Mouse (Mus musculus) T-cell, adult 2 months (primary cell): ENCODE data around the gene Eps8.

Experiments used
- DNase-seq: peaks from one replicate; pipeline ENCODE4 v3.0.0; 2022; ENCODE audit warnings: low spot score

The Eps8 gene

DNA sequence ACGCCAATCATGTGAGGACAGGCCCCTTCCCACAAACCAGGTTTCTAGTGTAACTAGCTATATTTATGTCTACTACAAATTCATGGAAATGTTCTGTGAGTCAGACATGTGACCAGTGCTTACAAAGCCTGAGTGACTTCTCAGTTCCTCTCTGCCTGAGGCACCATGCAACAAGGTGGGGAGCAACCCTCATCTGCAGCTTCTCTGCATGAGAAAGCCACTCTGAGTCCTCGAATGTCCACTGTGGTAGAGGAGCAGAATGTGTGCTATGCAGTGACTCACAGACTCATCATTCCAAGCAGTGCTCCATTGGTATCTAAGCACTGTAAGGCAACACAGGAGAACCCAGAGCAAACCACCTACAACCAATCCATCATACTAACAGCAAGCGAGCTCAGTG lies 88.8 kb downstream of the Eps8 start:
- no peak for DNase-seq

DNA sequence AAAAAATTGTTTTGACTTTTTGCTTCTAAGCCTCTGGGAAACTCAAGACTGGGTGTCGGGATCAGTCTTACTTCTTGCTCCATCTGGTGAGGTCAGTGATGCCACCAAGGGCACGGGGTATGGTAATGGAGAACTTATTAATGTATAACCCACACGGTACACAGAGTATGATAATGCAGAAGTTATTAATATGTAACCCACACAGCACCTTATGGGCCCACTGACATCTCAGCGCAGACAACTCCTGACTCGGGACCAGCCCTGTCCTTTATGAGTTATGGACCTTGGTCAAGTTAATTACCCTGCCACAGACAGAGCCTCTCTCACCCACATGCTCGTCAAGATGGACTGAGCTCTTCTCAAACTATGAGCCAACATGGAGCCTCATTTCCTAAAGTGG lies 89.2 kb downstream of the Eps8 start:
- no peak for DNase-seq

DNA sequence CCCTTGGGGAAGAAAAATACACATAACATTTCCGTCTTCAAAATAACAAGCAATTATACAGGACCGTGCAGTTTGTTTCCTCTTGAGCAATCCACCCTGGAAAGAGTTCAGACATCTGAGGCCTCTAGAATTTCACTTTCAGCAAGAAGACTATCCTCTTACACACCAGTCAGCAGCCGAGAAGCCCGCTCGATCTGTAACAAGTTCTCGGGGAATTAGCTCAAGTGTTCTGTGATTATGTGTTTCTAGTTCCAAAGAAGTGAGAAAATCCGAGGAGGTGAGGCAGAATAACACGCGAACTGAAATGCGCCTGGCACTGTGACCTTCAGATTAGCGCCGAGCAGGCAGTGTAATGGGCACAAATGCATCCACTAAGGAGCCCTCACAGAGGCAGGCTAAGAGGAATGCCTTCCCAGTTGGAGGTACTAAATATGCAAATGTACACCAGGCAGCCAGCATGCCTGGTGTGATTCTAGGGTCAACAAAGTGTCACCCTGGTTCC lies 94.3 kb downstream of the Eps8 start:
- no peak for DNase-seq

- no peak for DNase-seq
Measured at GRCm38 (mm10) chr6:137558840-137559239, 95.8 kb downstream of the Eps8 start.

- DNase-seq, result no peak
Measured at GRCm38 (mm10) chr6:137557671-137558070, 97.0 kb downstream of the Eps8 start.

DNA sequence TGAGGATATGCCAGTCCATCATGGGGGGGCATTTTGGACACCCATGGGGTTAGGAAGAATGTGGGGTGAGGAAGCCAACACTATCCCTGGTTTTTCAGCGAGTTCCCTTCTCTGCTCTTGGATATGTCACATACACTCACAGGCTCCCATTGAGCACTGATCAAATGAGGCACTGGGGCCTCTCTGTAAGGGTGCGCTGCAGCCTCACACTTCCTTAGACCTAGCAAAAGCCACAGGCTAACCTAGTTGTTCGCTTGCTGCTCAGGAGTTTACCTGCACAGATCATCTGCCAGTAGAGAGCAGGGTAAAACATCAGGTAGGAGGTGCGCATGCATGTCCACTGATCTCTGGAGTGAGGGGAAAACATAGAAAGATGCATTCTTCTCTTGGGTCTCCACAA lies 97.5 kb downstream of the Eps8 start:
- no peak for DNase-seq

DNA sequence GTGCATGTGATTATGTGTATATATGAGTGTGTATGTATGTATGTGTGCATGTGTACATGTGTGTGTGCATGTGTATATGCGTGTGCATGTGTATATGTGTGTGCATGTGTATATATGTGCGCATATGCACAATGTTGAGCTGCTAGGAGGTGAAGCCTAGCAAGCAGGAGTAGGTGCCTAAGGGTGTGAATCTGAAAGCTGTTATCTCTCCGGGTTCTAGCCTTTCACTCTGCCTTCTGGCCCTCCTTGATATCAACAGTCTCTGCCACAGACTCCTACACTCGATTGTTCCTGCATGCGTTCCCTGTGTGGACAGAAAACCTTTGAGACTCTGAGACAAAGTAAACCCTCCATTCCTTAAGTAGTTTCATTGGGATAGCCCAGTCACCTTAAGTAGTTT lies 98.0 kb downstream of the Eps8 start:
- DNase-seq, result no peak

DNA sequence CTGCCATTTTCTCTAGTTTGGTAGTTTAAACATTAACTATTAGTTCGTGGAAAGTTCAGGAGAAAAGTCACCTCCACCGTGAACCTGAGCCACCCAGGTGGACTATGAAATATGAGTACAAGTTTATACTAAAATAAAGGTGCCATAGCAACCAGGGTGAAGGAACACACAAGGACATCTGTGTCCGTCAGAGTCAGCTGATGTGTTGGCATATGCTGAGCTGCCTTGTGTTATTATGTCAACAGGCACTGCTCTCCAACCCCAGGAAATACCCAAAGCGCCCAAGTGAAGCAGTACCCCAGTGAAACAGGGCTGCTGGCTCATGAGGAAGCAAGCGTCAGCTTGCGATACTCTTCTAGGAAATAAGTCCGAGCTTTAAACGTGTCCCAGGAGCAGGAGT lies 104.5 kb downstream of the Eps8 start:
- DNase-seq, result no peak

DNA sequence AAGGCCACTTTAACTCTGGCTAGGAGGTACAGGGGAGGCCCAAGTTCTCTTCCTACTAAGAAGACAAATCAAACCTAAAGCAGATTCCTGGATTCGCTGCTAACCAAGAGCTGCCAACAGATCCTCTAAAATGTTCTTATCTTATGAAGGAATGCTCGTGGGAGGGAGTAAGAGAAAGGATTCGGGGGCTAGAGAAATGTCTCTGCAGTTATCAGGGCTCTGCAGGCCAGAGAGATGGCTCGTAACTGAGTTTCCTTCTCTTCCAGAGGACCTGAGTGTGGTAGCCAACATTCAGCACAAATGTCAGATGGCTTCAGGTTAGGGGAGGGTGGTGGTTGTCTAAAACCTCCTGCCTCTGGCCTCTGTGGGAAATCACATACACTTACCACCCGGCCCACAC lies 106.1 kb downstream of the Eps8 start:
- no peak for DNase-seq

- no peak for DNase-seq
Measured at GRCm38 (mm10) chr6:137547555-137547954, 107.1 kb downstream of the Eps8 start.

DNA sequence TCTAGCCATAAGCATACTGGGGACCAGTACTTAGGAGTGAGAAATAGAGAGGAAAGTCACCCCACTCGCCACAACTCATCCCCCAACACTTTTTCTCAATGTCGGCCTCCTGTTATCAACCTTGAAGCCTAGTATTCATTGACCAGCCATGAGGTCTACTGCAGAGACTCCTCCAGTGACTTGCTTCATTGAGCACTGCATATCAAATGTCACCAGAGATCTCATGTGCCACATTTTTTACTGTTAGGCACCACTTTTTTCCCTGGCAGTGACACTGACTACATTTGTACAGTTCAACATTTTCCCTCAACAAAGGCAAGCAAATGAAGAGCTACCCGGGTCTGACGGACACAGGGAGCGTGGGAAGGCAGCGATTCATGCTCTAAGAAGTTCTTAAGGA lies 108.6 kb downstream of the Eps8 start:
- DNase-seq, result no peak

DNA sequence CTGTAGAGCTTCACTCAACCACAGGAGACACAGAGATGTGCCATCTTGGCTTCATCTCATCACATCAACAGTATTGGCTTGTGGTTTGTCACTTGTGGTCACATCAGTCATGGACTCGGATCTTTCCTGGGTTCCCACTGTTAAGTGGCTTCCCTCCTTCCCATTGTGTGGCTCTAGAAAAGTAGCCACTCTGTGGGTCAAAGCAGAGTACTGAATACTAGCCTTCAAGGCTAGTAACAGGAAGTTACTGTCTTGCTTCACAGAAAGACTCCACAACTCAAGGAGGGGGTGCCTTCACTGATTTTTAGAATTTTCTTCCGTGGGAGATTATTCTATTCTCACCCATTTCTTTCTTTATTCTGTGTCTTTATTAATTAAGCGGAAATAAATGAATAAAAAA lies 109.3 kb downstream of the Eps8 start:
- DNase-seq, result no peak

DNA sequence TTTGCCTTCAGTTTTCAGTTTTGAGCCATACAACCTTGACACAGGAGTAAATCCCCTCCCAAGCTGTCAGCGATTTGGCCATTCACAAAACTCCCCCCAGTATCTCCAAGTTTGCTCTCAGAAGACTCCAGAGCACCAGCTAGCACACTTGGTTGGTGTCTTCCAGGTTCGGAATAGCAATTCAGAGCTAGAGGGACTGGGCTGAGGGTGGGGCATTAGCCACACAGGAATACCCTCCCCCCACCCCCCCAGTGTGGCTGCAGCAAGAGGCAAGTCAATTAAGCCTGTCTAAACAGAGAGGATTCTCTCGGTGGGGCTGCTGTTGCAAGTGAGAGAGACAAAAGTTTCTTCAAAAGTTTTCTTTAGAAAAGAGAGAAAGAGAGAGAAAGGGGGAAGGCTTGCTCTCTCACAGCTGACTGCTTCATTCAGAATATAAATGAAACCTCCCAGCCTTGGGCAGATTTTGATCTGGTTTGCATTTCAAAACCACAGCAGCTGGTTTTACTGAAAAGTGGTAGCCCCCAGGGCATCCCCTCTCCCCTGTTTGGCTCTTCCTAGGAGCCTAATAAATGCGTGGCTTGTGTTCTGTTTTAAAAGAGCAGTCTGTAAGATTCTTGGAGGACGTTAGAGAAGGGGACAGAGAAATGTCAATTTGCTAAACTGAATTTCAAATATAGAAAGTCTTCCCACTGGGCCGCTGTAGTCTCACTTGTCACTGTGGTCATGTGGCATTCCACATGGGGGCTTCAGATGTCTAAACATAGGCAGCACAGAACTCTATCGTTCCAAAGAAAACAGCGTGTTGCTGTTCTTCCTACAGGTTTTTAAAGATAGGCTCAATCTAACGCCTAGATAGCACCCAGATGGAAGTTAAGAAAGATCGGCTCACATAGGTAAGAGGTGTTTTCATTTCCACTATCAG lies 112.2 kb downstream of the Eps8 start:
- no peak for DNase-seq

GRCm38 (mm10) chr6:137541216-137542176 lies 113.2 kb downstream of the Eps8 start:
- peak; percentile 42 for DNase-seq

DNA sequence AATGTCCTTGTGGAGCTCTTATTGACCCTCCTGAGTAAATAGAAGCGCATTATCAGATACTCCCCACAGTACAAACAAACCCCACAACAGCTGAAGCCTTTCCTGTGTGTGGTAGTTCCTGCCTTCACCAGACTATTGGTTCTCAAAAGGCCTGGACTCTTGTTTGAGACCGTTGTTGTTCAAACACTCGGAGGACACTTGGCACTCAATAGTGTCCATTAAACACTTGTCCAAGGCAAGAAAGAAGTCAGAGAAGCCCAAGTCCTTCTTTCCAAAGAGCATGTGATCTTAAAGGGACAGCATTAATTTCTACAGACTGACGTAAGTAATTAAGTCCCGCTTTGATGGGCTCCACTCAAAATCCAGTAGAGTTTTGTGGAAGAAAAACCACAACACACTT lies 113.9 kb downstream of the Eps8 start:
- DNase-seq, result no peak

GRCm38 (mm10) chr6:137540346-137540745 lies 114.3 kb downstream of the Eps8 start:
- no peak for DNase-seq

DNA sequence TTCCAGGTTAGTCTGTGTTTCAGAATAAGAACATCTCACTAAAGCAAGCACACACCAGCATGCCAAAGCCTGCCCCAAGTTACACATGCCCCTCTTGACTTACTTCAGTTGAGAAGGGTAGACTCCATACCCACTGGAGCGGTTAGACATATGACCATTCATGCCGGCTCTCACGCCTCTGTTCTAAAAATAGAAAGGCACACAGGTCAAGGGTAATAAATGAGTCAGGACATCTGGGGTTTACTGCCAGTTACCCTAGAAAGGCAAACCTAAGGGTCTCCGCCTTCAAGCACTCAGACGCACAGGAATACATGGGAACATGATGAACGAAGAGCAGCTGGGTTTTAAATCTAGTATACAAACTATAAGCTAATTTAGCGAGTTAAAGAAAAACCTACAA lies 115.5 kb downstream of the Eps8 start:
- no peak for DNase-seq

DNA sequence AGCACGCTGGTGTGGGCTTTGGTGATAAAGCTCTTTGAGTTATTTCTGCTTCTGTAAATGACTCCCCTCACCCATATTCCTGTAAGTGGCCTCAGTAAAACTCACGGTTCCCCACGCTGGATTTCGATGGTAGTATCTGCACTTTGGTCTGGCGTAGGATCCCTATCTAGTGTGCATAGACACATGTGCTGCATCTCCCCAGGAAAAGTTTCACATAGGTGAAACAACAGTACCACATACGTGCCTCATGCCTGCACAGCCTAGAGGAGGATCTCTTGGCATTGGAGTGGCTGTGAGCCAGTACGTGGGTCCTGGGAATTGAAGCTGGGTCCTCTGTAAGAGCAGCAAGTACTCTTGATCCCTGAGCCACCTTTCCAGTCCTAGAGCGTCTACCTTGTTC lies 121.9 kb downstream of the Eps8 start:
- no peak for DNase-seq

DNA sequence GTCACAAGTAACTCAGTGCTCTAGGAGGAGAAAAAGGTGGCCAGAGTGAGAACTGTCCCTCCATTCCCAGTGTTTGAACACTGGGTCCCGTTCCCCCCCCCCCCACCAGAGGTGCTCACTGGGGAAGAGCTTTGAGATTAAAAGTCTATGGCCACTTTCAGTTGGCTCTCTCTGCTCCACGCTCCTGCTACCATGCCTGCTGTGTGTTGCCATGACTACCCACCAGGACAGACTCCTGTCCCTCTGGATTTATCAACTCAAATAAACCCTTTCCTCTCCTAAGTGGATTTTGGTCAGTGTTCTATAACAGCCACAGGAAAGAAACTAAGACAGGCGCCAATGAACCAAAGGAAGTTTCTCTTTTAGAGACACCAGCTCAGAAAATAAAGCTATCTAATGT lies 128.9 kb downstream of the Eps8 start:
- no peak for DNase-seq

GRCm38 (mm10) chr6:137520343-137520704 lies 134.4 kb downstream of the Eps8 start:
- no peak for DNase-seq

- no peak for DNase-seq
Measured at GRCm38 (mm10) chr6:137519529-137520342, 134.9 kb downstream of the Eps8 start.

DNA sequence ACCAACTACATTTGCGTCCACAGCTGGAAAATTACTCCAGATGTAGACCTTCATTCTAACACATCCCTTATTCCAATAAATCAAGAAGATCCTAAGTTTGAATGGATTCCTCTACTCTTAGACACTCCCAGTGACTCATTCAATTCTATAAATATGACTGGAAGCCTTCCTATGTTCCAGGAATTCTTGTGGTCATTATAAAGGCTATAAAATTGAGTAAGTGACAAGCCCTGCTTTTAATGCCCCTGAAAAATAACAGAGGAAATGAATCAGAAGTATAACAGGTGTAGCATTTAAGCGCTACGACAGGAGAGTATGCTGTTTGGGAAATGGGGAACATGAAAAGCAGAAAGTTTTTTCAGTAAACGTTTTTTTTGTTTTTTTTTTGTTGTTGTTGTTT lies 139.8 kb downstream of the Eps8 start:
- no peak for DNase-seq
